Mouse (Mus musculus) liver, embryonic 14.5 days (tissue): Measurements from ENCODE around the gene Pabpn1l.

ENCODE experiments used
- CTCF ChIP-seq: IDR thresholded peaks from 2 replicates; pipeline ENCODE4 v1.5.1; 2016; ENCODE audit warnings: antibody characterized with exemption, low read depth, control low read depth
- EP300 ChIP-seq: IDR thresholded peaks from 2 replicates; pipeline ENCODE4 v1.6.1; 2016; ENCODE audit warnings: antibody characterized with exemption, low read depth

GRCm38 (mm10) chr8:122658149-122658806, 35.7 kb upstream of the Pabpn1l start:
- no peak for TF ChIP-seq CTCF
- no peak for TF ChIP-seq EP300
